26 mouse cellular contexts compared by ENCODE assay signal in the genomic region with DNA sequence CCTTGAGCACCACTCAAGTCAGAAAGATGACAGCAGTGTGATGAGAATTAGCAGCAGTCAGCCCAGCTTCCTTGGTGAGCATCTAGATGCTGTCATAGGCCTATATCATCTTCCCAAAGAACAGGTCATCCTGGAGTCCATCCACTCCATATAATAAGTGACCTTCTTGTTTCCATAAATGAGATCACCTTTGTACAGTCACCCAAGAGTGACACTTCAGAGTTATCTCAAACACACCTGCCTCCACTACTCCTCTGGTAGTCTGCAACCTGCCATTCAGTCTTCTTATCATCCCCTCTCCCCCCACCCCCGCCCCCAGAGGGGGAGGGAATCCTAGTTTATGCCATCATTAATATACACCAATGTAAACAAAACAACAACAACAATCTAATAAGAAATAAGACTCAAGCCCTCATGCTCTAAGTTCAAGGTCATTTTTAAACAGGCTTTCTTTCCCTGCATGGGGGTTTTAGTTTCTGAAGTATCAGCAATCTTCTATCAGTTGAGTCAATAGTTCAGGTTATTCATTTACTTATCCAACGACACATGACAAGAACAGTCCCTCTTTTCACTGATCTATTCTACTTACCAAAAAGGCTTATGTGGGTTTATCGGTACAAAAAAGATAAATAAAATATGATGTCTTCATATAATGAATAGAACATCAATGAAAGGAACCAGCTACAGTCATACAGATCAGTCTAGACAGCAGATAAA.
"Had no signal": no experiment of that assay in that cellular context is flagged by ENCODE, and none has a peak within 500 bp of the region (broad histone marks: within the 10 kb centered on the region; RNA-seq: fewer than 3 reads in every experiment).

No protein-coding gene starts in this region.

- H3K9ac ChIP-seq: heart, embryonic 13.5 days; heart, embryonic 15.5 days; hindbrain, embryonic 13.5 days; hindbrain, embryonic 15.5 days; kidney, embryonic 15.5 days; limb, embryonic 13.5 days; limb, embryonic 15.5 days; liver, embryonic 12.5 days; liver, embryonic 14.5 days had no signal

- ATAC-seq: hindbrain, postnatal 0 days; liver, embryonic 12.5 days had no signal

- H3K9me3 ChIP-seq: heart, embryonic 13.5 days; heart, embryonic 15.5 days; hindbrain, embryonic 13.5 days; hindbrain, embryonic 15.5 days; kidney, embryonic 15.5 days; limb, embryonic 13.5 days; limb, embryonic 15.5 days; liver, embryonic 12.5 days had no signal

- H3K4me2 ChIP-seq: heart, embryonic 11.5 days; heart, embryonic 13.5 days; heart, embryonic 15.5 days; hindbrain, embryonic 13.5 days; hindbrain, embryonic 15.5 days; kidney, embryonic 15.5 days; limb, embryonic 13.5 days; limb, embryonic 15.5 days; liver, embryonic 12.5 days had no signal

- DNase-seq: gastrocnemius, postnatal 14 days; gastrocnemius, postnatal 36 days; heart, adult 2 months; heart, postnatal 14 days; heart, postnatal 36 days; kidney, adult 11 months; kidney, adult 2 months; kidney, adult 9 months; kidney, postnatal 14 days; kidney, postnatal 36 days; layer of hippocampus, adult 9-11 months; layer of hippocampus, postnatal 36 days; left cerebral cortex, postnatal 4 days had no signal

- H3K4me3 ChIP-seq: heart, adult 2 months; heart, embryonic 13.5 days; heart, embryonic 15.5 days; hindbrain, embryonic 13.5 days; hindbrain, embryonic 15.5 days; kidney, embryonic 15.5 days; layer of hippocampus, adult 2 months; limb, embryonic 13.5 days; limb, embryonic 15.5 days; liver, embryonic 12.5 days had no signal

- H3K36me3 ChIP-seq: heart, embryonic 13.5 days; heart, embryonic 15.5 days; hindbrain, embryonic 13.5 days; hindbrain, embryonic 15.5 days; kidney, embryonic 15.5 days; limb, embryonic 13.5 days; limb, embryonic 15.5 days; liver, embryonic 12.5 days had no signal

- H3K27me3 ChIP-seq: heart, embryonic 13.5 days; heart, embryonic 15.5 days; hindbrain, embryonic 13.5 days; hindbrain, embryonic 15.5 days; kidney, embryonic 15.5 days; limb, embryonic 13.5 days; limb, embryonic 15.5 days; liver, embryonic 12.5 days had no signal

- H3K4me1 ChIP-seq: heart, embryonic 13.5 days; heart, embryonic 15.5 days; hindbrain, embryonic 13.5 days; hindbrain, embryonic 15.5 days; kidney, embryonic 15.5 days; limb, embryonic 13.5 days; limb, embryonic 15.5 days; liver, embryonic 12.5 days had no signal

- H3K27ac ChIP-seq: heart, adult 2 months; heart, embryonic 13.5 days; heart, embryonic 15.5 days; hindbrain, embryonic 13.5 days; hindbrain, embryonic 15.5 days; hindbrain, postnatal 0 days; kidney, embryonic 15.5 days; kidney, postnatal 0 days; layer of hippocampus, adult 2 months; limb, embryonic 13.5 days; limb, embryonic 15.5 days; liver, embryonic 12.5 days; liver, embryonic 14.5 days had no signal
